Mouse (Mus musculus) NIH3T3 (cell line): ENCODE results near the gene Selenon.
A peak's percentile ranks its signal among the peaks of the same experiment; 100 is the strongest.

Experiments used
- DNase-seq: peaks from one replicate; pipeline ENCODE4 v3.0.0-alpha.2; 2012; ENCODE audit warnings: low read depth

The Selenon gene

GRCm38 (mm10) chr4:134578407-134578806, 26.4 kb upstream of the Selenon start:
- DNase-seq: peak; percentile 84

DNA sequence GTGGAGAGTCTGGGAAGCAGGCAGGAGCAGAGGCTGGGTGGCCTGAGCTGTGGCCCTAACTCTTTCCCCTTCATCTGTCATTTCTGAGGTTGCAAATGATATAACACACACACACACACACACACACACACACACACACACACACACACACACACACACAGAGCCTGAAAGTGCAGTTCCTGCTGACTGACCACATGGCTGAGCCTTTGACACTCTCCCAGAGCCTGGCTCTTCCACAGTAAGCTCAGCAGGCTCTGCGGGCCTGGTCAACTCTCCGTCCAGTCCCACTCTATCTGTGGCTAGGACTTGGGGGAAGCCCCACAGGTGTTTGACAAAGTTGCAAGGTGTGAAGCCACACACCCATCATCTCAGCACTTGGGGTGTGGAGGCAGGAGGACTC, 25.3 kb upstream of the Selenon start:
- no peak for DNase-seq

GRCm38 (mm10) chr4:134575486-134575885, 23.5 kb upstream of the Selenon start:
- DNase-seq: no peak

DNA sequence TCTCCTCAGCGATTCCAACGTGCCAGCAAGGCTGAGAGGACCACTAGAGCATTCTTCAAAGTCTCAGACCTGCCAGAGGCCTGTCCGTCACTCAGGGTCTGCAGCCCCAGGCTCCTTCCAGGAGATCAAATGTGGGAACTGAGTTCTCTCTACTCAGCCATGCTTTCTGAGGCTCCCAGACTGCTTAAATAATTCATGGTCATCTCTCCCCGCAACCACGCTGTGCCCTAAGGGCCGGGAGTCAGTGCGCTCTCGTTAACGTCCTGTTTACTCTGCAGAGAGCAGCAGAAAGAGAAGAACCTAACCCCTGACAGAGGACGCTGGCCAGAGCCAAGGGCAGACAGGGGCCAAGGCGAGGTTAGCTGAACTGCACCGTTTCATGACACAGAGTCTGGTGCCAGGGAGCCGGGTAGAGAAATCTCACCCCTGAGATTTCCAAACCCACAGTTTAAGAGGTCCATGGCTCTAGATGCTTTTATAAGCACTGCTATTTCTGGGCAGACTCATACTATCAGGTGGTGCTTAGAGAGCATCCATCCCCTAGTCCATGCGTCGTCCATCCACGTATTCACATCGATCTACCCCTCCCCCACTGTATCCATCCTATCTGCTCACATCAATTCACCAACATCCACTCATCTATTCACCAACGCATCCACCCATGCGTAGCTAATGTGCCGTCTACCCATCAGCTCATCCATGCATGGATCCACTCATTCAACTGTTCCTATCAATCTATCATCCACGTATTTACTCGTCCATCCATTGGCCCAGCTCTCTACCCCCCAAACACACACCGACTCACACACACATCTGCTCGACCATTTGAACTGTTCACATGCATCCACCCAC, 20.7 kb upstream of the Selenon start:
- DNase-seq: no peak

GRCm38 (mm10) chr4:134570704-134571451, 18.9 kb upstream of the Selenon start:
- DNase-seq: no peak

DNA sequence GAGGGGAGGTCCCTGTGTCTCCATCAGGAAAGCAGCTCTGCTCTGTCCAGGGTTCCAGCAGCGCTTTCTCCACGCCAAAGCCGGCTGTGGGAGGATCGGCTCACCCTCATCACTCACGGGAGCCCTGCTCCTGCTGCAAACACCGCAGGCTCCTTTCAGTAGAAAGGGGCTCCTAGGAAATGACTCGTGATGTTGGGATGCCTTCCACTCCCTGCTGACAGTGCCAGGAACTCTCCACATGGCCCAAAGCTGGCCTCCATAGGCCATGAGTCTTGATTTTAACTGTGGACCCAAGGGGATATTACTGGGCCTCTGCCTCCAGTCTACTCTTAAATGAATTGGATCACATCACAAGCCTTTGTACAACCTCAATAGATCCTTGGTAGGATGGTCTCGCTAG, 17.9 kb upstream of the Selenon start:
- peak; percentile 74 for DNase-seq

DNA sequence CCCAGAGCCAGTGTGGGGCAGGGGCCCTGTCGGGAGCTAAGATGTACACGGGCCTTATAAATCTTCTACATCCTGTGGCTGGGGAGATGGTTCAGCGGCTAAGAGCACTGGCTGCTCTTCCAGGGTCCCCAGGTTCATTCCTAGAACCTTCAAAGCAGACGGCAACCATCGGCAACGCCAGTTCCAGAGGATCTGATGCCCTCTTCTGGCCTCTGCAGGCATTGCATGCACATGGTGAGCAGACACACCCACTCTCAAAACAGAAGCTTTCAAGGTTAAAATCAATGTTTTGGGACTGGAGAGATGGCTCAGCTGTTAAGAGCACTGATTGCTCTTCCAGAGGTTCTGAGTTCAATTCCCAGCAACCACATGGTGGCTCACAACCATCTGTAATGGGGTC, 17.2 kb upstream of the Selenon start:
- peak; percentile 28 for DNase-seq

DNA sequence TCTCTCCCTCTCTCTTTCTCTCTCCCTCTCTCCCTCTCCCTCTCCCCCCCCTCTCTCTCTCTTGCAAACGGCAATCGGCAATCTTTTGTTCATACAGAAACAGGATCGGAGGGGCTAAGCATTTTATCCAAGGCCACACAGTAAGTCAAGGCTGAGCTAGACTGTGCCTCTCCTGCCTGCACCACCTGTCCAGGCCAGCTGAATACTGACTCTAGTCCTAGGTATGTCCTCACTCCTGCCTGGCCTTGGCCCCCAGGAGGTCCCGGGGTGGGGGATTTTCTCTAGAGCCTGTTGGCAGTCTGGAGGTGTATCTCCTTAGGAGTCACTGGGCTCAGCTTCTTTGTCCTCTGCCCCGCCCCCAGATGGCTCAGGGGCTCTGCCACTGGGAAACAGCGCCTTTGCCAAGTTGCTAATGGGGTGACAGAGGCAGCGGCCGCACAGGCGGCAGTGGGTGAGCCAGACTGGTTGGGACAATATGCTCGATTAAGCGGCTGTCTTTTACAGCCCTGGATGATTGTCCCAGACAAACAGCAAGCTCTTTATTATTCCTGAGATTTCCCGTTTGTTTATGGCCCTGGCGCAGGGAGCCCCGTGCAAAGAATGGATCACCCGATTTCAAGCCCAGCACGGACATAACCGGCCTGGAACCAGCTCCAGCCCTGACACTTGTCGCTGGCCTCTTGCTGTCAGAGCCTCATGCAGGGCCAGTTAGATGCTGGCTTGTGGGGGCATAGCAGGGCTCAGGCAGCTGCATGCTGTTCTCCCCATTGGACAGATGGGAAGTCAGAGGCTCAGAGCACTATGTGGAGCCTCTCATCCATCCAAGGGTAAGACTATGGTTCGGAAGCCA, 15.6 kb upstream of the Selenon start:
- no peak for DNase-seq

- no peak for DNase-seq
Observed at GRCm38 (mm10) chr4:134564093-134564492, 12.1 kb upstream of the Selenon start.

DNA sequence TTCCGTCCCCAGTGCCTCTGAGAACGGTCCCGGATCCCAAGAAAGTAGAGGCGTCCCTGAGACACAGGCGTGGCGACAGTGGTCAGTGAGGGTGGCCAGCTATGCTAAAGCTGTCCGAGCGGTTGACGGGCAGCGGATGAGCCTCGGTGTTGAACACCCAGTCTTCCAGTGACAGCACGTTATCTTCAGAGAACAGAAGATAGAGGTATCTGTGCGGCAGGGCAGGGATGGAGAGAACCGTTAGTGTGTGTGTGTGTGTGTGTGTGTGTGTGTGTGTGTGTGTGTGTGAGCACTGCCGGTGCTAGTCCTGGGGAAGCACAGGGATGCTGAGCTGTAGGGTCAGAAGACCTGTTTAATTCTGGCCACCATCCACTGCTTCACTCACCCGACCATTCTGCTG, 11.7 kb upstream of the Selenon start:
- no peak for DNase-seq

- DNase-seq: no peak
Observed at GRCm38 (mm10) chr4:134562014-134562413, 10.0 kb upstream of the Selenon start.

- DNase-seq: no peak
Observed at GRCm38 (mm10) chr4:134560699-134561098, 8.7 kb upstream of the Selenon start.

DNA sequence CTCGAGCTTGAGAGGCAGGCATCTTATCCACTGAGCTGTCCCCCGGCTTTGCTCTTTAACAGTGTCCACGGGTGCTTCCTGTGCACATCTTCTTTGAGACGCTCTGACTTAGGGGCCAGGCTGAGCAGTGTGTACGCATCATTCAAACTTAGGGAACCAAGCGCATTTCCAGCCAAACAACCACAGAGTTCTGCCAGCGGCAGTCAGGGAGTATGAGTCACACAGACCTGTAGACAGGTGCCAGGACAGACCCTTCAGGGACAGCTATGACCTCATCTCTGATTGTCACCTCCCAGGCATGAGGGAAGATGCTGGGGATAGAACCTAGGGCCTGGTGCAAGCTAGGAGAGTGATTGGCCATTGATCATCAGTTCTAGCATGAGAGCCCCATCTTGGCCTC, 7.2 kb upstream of the Selenon start:
- DNase-seq: no peak

- DNase-seq: no peak
Observed at GRCm38 (mm10) chr4:134558570-134559113, 6.7 kb upstream of the Selenon start.

- DNase-seq: no peak
Observed at GRCm38 (mm10) chr4:134557626-134558249, 5.8 kb upstream of the Selenon start.

- DNase-seq: peak; percentile 77
Observed at GRCm38 (mm10) chr4:134555956-134556580, 4.1 kb upstream of the Selenon start.

DNA sequence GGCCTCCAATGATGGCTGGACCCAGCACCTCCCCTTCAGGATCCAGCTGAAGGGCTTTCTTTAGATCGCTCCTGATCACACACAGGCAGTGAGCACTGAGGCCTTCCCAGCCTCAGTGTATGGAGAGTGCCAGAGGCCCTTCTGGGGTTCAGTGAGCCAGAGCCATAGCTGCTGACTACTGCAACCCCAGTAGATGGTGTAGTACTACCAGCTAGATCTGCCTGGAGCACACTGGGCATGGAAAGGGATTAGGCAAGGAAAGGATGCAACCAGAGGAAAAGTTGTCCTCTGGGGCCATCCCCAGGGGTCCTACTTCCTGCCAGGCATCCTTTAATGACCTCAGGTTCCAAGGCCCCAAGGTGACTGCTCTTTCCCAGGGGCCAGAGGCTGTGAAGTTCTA, 1.7 kb upstream of the Selenon start:
- peak; percentile 52 for DNase-seq

DNA sequence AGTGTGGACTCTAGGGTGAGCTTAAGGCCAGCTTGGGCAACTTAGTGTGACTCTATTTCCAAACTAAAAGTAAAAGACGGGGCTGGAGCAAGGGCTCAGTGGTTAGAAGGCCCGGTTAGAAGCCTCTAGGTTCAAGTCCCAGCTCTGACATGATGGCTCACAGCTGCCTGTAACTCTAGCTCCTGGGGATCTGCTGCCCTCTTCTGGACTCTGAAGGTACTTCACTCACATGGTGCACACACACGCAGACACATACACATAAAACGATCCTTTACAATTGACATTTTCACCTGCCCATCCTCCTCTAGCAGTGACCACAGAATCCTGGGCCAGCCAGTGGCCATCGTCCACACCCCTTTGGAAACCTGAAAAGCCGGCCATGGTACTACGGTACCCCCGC, 2.1 kb downstream of the Selenon start:
- peak; percentile 23 for DNase-seq

- DNase-seq: peak; percentile 20
Observed at GRCm38 (mm10) chr4:134548169-134548938, 3.6 kb downstream of the Selenon start.
